Mouse (Mus musculus): ENCODE data around the gene Ubiad1.

DNA sequence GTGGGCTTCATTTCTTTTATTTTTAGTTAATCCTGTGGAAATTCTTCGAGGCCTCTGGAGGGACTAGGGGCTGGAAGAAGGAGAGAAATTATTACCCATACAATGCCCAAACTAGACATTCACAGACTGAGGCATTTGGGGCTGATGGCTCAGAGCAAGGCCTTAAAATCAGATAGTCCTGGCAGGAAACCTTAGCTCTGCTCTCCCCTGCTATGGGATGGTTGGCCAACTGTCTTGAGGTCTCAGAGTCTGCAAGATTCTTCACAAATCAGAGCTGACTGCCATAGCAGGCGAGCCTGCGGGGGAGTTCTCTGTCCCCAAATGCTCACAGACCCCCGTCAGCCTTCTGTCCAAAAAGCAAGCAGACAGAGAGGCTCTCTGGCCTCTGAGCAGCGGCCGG lies 27.0 kb downstream of the Ubiad1 start:
- TF ChIP-seq SRF (IDR thresholded peaks at IDR 0.05; ENCODE audit: control insufficient read depth, insufficient read length, low read depth): no peak
- no peak for TF ChIP-seq POLR2AphosphoS2 (IDR thresholded peaks at IDR 0.05; ENCODE audit: insufficient read length, low read depth)
- no peak for TF ChIP-seq POLR2A (IDR thresholded peaks at IDR 0.05; ENCODE audit: insufficient read length, low read depth)
- no peak for TF ChIP-seq USF1 (IDR thresholded peaks at IDR 0.05; ENCODE audit: low read depth)
- no peak for TF ChIP-seq MAX (IDR thresholded peaks at IDR 0.05; ENCODE audit: low read depth)
- no peak for TF ChIP-seq MYOD1 (IDR thresholded peaks at IDR 0.05; ENCODE audit: control insufficient read depth in 1 of 3, insufficient read length in 2 of 3, low read depth in 2 of 3)
- TF ChIP-seq TCF12 (IDR thresholded peaks at IDR 0.05; ENCODE audit: insufficient read depth, poor library complexity, severe bottlenecking): no peak
- no peak for TF ChIP-seq TCF3 (IDR thresholded peaks at IDR 0.05; ENCODE audit: insufficient read length, low read depth)
- no peak for TF ChIP-seq REST (IDR thresholded peaks at IDR 0.05; ENCODE audit: insufficient read depth, insufficient read length)
- no peak for TF ChIP-seq E2F4 (IDR thresholded peaks at IDR 0.05; ENCODE audit: insufficient read depth)
- no peak for TF ChIP-seq CEBPB (IDR thresholded peaks at IDR 0.05; ENCODE audit: insufficient read depth, poor library complexity, severe bottlenecking)
- no peak for TF ChIP-seq MYOG (IDR thresholded peaks at IDR 0.05; ENCODE audit: control insufficient read depth in 1 of 3, insufficient read depth in 1 of 3, insufficient read length in 2 of 3, low read depth in 2 of 3)
